Mouse (Mus musculus) lung, embryonic 14.5 days (tissue): ENCODE data around the gene Ybx2. TPM values are rescaled to one million over a fixed set of nuclear protein-coding genes. Genes with fewer than 3 reads are reported as not detected.

Source experiments
- ATAC-seq: fragments of 200-750 bp; cut with Nextera tagmentation; 2 replicates; pipeline ENCODE4 v1.8.0; 2017; ENCODE audit warnings: mild to moderate bottlenecking, moderate TSS enrichment, moderate library complexity; ENCODE audit not compliant: insufficient read depth
- DNase-seq: peaks from one replicate; pipeline ENCODE4 v3.0.0-alpha.2; 2015
- H3K27ac ChIP-seq: fragments of 300-500 bp; sonication (generic); 2 replicates; pipeline ENCODE4 v1.5.1; 2014; ENCODE audit warnings: low read depth, mild to moderate bottlenecking, moderate library complexity
- H3K27me3 ChIP-seq: fragments of 300-500 bp; sonication (generic); 2 replicates; pipeline ENCODE4 v1.6.1; 2014; ENCODE audit warnings: low read length, control low read depth; ENCODE audit not compliant: insufficient read depth
- H3K36me3 ChIP-seq: fragments of 300-500 bp; sonication (generic); 2 replicates; pipeline ENCODE4 v1.6.1; 2014; ENCODE audit warnings: control low read depth; ENCODE audit not compliant: insufficient read depth
- H3K4me1 ChIP-seq: fragments of 300-500 bp; sonication (generic); 2 replicates; pipeline ENCODE4 v1.6.1; 2014; ENCODE audit warnings: antibody characterized with exemption, control low read depth; ENCODE audit not compliant: insufficient read depth
- H3K4me2 ChIP-seq: fragments of 300-500 bp; sonication (generic); 2 replicates; pipeline ENCODE4 v1.6.1; 2014; ENCODE audit warnings: mild to moderate bottlenecking
- H3K4me3 ChIP-seq: fragments of 300-500 bp; sonication (generic); 2 replicates; pipeline ENCODE4 v1.5.1; 2014; ENCODE audit warnings: low read depth, low read length
- H3K9ac ChIP-seq: fragments of 300-500 bp; sonication (generic); 2 replicates; pipeline ENCODE4 v1.6.1; 2014
- H3K9me3 ChIP-seq: fragments of 300-500 bp; sonication (generic); 2 replicates; pipeline ENCODE4 v1.6.1; 2016; ENCODE audit warnings: low read depth, low read length, control low read depth
- CTCF ChIP-seq: IDR thresholded peaks from 2 replicates; pipeline ENCODE4 v1.5.1; 2016; ENCODE audit warnings: antibody characterized with exemption, low read depth
- WGBS: fragments of 180-500 bp; shearing (Covaris S2); extraction: QIAGEN DNeasy Blood & Tissue Kit; methylation state at CpG from one replicate; pipeline ENCODE4 v1.1.7; 2014; 5-methylcytosine and 5-hydroxymethylcytosine counted together
- polyA plus RNA-seq: library from polyadenylated mRNA; unstranded; fragments of >200 nt; fragmentation: Nextera tagmentation; extraction: Ambion mirVana; gene quantifications from 2 replicates; pipeline ENCODE4 v1.2.1, GENCODE M21; 2014

Ybx2 gene
- polyA plus RNA-seq, 1 experiment from 2014 or later = 4.7 TPM

- Histone ChIP-seq H3K4me1 (peaks cover 6% of the 10 kb centered on the region; the same call in 1 of the 2 replicates), H3K4me3 (no peak overlapping the region), H3K4me2 (no peak overlapping the region), H3K27ac (no peak overlapping the region), H3K36me3 (peaks cover 23% of the 10 kb centered on the region; the same call in 1 of the 2 replicates), H3K27me3 (peaks cover 26% of the 10 kb centered on the region), H3K9ac (no peak overlapping the region), H3K9me3 (no peaks in the 10 kb centered on the region)
- DNase-seq (no peak), ATAC-seq (no peak)
- TF ChIP-seq CTCF = no peak
- WGBS = 88% methylated on average over 17 of the region's 17 CpGs
Measured at GRCm38 (mm10) chr11:69939731-69940130, 4.1 kb downstream of the Ybx2 start.

GRCm38 (mm10) chr11:69940962-69941361 is 5.4 kb downstream of the Ybx2 start:
- WGBS = 56% methylated on average over 4 of the region's 4 CpGs
- ATAC-seq (no peak), DNase-seq (no peak)
- Histone ChIP-seq H3K27me3 (peaks cover 14% of the 10 kb centered on the region), H3K4me2 (no peak overlapping the region), H3K9me3 (no peaks in the 10 kb centered on the region), H3K4me1 (peaks cover 10% of the 10 kb centered on the region; the same call in 1 of the 2 replicates), H3K9ac (no peak overlapping the region), H3K27ac (no peak overlapping the region), H3K36me3 (peaks cover 34% of the 10 kb centered on the region; the same call in 1 of the 2 replicates), H3K4me3 (no peak overlapping the region)
- no peak for TF ChIP-seq CTCF

DNA sequence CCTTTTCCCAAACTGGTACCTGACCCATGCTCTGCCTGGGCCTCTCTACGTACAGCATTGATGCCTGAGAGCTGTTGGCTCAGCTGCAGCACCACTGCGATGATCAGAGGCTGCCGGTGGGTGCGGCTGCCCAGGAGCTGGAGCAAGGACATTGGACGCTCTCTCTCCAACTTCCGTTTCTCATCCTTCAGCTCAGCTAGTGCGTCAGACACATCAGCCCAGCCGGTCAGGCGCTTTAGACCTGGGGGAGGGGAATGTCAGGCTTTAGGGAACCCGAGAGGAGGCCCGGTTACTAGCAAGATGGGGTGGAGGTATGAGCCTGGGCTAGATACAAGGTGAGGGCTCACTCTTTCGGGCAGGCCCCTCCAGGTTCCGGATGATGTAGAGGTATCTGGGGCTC is 9.6 kb downstream of the Ybx2 start:
- Histone ChIP-seq H3K9me3 (no peaks in the 10 kb centered on the region), H3K4me1 (peaks cover 13% of the 10 kb centered on the region; the same call in 1 of the 2 replicates), H3K9ac (no peak overlapping the region), H3K36me3 (peaks cover 34% of the 10 kb centered on the region; the same call in 1 of the 2 replicates), H3K4me2 (0 out of 2 replicates have a peak overlapping the region, but pooled peaks have one; percentile 20), H3K27me3 (no peaks in the 10 kb centered on the region), H3K4me3 (no peak overlapping the region), H3K27ac (no peak overlapping the region)
- WGBS = 62% methylated on average over 13 of the region's 13 CpGs
- ATAC-seq (no peak), DNase-seq (no peak)
- TF ChIP-seq CTCF = no peak

DNA sequence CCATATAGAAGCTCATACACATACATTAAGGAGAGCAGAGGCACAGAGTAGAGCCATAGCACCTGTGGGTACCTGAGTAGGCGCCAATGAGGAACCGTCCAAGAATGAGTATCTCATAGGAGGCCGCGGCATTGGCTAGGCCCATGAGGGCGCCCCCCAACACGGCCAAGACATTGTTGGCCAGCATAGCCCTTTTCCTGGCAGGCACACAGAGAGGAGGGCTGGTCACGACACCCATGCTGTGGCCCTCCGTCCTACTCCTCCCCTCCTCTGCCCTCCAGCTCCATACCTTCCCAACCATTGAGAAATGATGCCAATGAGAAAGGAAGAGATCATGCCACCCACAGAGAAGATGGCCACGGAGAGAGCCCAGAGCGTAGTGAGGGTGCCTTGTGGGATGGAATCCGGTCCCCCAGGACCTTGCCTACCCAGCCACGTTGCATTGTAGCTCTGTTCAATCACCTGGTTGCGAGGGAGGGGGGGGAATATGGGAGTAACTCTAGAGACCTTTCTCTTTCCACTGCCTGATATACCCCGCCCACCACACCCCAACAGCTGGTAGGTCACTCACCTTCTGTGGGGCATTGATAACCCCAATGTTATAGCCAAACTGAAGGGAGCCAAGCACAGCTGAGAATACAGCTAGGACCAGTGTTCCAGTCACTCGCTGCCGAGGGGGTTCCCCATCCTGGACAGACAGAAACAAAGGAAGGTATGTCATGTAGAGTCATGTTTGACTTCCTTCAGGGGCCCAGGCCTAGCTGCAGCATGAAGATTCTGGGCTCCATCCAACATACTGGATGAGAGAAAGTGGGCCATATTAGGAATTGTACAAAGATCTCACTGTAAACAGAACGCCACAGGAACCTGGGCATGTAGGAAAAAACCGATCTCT is 10.6 kb downstream of the Ybx2 start:
- WGBS = 88% methylated on average over 18 of the region's 18 CpGs
- Histone ChIP-seq H3K36me3 (peaks cover 34% of the 10 kb centered on the region; the same call in 1 of the 2 replicates), H3K4me3 (peak overlapping the region; percentile 52), H3K4me2 (peak overlapping the region; percentile 69), H3K9me3 (no peaks in the 10 kb centered on the region), H3K27ac (0 out of 2 replicates have a peak overlapping the region, but pooled peaks have one; percentile 83), H3K9ac (no peak overlapping the region; the same call in 1 of the 2 replicates), H3K27me3 (no peaks in the 10 kb centered on the region), H3K4me1 (peaks cover 13% of the 10 kb centered on the region; the same call in 1 of the 2 replicates)
- ATAC-seq = no peak
- TF ChIP-seq CTCF = no peak
- no peak for DNase-seq

- Histone ChIP-seq H3K4me2 (peak overlapping the region; percentile 69), H3K27me3 (no peaks in the 10 kb centered on the region), H3K4me3 (peak overlapping the region; percentile 52), H3K36me3 (peaks cover 29% of the 10 kb centered on the region; the same call in 1 of the 2 replicates), H3K27ac (peak overlapping the region; percentile 83), H3K4me1 (peaks cover 13% of the 10 kb centered on the region; the same call in 1 of the 2 replicates), H3K9me3 (no peaks in the 10 kb centered on the region), H3K9ac (peak overlapping the region; percentile 61)
- peak; percentile 83 for DNase-seq
- ATAC-seq = peak; percentile 48
- no peak for TF ChIP-seq CTCF
- 1% methylated on average over 29 of the region's 29 CpGs for whole genome bisulfite sequencing
Measured at GRCm38 (mm10) chr11:69947337-69948065, 11.9 kb downstream of the Ybx2 start.

DNA sequence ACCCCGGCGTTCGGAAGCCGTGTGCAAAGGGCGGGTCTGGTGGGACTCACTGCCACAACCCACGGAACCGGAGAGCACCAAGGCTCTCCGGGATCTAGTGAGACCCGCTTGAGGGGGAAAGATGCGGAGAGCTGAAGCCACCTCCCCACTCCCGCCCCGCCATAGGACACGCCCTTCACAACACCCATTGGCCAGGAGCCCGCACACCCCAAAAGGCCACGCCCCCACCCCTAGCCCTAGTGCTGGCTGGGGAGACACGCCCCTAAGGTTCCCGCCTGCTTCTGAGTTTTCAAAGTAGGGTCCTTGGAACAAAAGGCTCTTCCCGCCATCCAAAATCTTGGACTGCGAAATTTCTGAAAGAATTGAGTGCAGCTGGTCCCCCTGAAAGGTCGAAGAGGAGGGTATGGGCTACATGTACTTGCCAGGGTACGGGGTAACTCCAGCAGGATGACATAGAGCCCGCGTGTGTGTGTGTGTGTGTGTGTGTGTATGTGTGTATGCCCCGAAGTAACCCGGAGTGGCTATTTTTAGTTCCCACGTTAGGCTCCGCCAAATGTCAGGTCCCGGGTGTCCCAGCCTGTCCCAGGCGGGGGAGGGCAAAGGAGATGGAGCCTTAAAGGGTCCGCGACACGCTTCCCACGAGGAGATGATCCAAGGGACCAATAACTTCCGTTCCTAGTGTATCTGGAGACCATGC is 12.6 kb downstream of the Ybx2 start, which contains the start of gene Slc2a4:
Gene Slc2a4, minus strand, starts transcription at position 123 of the 697 bp plus-strand sequence.
- WGBS = 1% methylated on average over 34 of the region's 34 CpGs
- H3K4me2 ChIP-seq = peak within 1 kb of the TSS; percentile 69
- no peaks in the 10 kb centered on the region for H3K27me3 ChIP-seq
- peak within 1 kb of the TSS; percentile 61 for H3K9ac ChIP-seq
- peaks cover 22% of the 10 kb centered on the region; the same call in 1 of the 2 replicates for H3K36me3 ChIP-seq
- no peaks in the 10 kb centered on the region for H3K9me3 ChIP-seq
- peaks cover 13% of the 10 kb centered on the region; the same call in 1 of the 2 replicates for H3K4me1 ChIP-seq
- H3K27ac ChIP-seq = peak within 1 kb of the TSS; percentile 83
- no peak for TF ChIP-seq CTCF
- ATAC-seq = peak; percentile 92
- peak within 1 kb of the TSS; percentile 52 for H3K4me3 ChIP-seq
- DNase-seq = peak; percentile 98
